Mouse (Mus musculus): ENCODE results near the gene Camkk1.

Camkk1 gene

DNA sequence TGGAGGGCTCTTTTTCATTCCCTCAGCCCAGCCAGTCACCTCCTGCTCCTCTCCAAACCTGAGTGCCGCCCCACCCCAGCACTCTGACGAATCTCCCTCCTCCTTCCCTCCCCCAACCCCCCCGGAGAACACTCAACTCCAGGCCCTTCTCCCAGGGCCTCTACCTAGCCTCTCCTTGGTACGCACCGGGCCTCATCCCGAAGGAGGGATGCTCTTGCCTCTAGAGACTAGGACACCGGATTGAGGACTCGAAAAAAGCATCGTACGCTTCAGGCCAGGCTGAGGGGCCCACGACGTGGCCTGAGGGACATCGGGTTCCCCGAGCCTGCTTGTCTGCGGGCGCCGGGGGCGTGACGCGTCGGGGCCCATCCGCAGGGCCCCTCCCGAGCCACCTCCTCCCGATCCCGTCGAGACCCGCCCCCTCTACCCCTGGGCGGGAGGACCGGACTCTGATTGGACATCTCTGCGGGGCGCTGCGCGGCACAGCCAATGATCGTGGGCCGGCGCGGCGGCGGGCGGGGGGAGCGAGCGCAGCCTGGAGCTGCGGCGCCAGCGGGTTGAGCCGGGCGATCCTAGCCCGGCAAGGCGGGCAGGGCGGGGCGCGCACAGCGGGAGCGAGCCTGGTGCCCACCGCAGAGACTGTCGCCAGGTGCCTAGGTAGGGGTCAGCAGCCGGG is at the start of gene Camkk1:
TSS of gene Camkk1 (plus strand) at position 538 of the 676 bp plus-strand sequence.
- peak; percentile 87 for DNase-seq (ENCODE audit: low spot score)

DNA sequence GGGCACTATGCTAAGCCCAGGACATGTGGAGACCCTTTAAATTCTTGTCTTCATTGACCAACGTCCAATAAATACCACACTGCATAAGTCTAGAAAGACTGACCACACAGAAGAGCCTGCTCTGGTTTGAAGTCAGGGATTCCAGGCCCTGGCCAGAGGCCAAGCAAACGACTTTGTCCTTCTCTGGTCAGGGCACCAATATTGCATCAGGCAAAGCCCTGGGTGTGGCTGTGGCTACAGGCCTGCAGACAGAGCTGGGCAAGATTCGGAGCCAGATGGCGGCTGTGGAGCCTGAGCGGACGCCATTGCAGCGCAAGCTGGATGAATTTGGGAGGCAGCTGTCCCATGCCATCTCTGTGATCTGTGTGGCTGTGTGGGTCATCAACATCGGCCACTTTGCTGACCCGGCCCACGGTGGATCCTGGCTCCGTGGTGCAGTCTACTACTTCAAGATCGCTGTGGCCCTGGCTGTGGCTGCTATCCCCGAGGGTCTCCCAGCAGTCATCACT is 43.8 kb upstream of the Camkk1 start:
- DNase-seq (ENCODE audit: low spot score), result no peak

DNA sequence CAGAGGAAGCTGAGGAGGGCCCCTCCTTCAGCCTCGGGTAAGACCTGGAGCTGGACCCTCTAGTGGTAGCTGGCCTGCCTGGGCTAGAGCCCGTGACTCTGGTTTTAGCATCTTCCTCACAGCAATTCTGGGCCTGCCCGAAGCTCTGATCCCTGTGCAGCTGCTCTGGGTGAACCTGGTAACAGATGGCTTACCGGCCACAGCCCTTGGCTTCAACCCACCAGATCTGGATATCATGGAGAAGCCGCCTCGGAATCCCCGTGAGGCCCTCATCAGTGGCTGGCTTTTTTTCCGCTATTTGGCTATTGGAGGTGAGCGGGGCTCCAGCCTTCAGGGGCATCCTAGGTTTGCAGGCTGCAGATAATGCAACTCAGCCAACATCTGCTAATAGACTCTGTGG is 36.3 kb upstream of the Camkk1 start:
- DNase-seq (ENCODE audit: low spot score), result no peak

DNA sequence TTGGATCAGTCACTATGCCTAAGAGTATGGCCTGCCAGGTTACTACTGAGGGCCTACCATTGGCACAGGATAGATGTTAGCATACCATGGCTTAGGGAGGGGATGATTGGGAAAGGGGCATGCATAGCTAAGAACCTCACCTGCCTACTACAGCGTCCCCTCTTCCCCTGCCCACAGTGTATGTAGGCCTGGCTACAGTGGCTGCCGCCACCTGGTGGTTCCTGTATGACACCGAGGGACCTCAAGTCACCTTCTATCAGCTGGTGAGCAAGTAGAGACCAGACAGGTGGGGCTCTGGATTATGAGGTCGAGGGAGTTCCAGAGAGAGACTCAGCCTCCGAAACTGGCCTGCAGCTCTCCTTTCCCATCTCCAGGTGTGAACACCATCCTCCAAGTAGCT is 35.5 kb upstream of the Camkk1 start:
- DNase-seq (ENCODE audit: low spot score), result no peak

DNA sequence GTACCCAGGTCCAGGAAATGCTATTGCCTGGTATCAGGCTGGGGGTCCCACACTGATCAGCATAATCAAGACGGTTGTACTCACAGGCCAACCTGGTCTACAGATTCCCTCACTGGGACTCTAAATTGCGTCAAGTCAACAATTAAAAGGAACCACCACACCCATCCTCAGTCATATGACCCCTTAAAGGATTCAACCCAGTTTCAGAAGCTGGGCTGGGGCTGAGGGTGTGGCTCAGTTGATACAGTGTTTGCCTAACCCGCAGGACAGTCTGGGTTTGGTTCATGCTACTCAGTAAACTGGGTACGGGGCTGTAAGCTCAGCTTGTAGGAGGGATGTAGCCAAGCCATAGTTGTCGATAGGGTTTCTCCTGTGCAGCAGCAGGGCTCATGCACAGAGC is 32.1 kb upstream of the Camkk1 start:
- no peak for DNase-seq (ENCODE audit: low spot score)

DNA sequence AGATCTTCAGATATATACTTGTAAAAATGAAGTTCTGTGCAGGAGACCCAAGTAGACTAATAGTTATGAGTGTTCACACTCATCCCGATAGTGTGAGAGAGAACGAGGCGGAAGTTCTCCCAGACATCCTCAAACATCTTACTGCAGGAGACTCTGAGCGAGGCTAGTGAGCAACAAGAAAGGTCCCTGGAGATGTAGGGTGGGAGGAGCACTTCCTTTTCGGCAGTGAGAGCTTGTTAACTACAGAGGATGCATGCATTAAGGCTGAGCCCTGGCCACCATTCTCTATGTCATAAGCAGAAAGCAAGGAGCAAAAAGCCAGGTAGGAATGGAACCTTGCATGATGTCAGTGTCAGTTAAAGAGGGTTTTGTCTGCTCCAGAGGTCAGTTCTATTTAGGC is 31.6 kb upstream of the Camkk1 start:
- DNase-seq (ENCODE audit: low spot score), result no peak

DNA sequence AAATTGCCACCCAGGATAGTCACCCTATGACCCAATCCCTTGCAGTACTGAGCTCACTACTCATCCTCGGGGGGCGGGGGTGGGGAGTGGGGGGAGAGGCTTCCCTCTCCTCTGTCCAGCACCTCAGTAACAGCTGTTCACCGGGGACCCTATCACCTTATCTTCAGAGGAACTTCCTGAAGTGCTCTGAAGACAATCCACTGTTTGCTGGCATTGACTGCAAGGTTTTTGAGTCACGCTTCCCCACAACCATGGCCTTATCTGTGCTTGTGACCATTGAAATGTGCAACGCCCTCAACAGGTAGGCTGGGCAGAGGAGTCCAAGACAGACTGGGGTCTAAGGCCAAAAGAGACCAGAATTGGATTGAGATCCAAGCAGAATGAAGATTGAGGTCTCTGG is 31.0 kb upstream of the Camkk1 start:
- no peak for DNase-seq (ENCODE audit: low spot score)

DNA sequence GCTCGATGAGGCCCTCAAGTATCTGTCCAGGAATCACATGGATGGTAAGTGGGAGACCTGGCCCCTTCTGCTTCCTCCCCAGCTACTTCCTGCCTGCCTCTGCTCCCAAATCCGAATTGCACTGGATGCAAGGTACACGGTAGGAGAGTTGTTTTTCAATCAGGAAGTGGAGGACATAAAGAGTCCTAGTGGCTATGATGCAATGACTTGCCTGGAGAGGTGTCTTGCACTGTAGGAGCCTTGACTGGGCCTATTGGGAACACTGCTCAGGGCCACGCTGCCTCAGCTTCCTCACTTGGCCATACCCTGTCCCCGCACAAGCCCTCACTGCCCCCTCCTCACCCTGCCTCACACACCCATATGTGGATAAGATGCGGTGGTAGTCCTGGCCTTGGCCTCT is 29.8 kb upstream of the Camkk1 start:
- DNase-seq (ENCODE audit: low spot score), result no peak

DNA sequence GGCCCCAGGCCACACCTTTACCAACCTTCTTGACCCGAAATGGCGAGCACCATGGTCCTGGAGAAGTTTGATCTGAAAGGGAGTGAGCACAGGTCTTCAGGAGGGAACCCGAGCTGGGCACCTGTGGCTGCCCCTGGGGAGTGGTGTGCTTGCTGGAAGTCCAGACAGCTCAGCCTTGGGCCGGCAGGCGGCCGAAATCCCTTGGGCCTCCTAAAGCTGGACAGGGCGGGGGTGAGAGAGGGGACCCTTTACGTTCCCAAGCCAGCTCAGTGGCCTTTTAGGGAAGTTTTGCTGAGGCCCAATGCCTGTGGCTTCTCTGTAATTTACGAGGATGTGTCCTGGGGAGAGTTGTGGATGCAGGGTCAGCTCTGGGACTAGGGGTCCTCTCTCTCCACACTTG is 28.1 kb upstream of the Camkk1 start:
- DNase-seq (ENCODE audit: low spot score), result no peak

DNA sequence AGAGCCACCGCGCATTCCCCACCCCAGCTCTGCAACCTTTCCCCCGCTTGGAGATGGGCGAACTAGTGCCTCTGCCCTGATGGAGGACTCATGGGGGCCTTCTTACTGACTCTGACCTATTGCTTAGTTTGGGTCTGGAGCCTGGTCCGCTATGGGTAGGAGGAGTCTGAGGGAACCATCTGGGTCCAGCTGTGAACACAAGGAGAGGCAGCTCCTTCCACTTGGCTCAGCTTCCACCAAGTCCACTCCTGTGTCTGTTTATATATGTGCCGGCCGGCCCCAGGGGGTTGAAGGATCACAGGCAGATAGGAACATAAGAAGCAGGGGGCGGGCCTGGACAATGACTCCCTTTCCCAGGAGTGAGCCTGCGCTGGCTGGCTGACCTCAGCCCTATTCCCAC is 26.8 kb upstream of the Camkk1 start:
- no peak for DNase-seq (ENCODE audit: low spot score)

DNA sequence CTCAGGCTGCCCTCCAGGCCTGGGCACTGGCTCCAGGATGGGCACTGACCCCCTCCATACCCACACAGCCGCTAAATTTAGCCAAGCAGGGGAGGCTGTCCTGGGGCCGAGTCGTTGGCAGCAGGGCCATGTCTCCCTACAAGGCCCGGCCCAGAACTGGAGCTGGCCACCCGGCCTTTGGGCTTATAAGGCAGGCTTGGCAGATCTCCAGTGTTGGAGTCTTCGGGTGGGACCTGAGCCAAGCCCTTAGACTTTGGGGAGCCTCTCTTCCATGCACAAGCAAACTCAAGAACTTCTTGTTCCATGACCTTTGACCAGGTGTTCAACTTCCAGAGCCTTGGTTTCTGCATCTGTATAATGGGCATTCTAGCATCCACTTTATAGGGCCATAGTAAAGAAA is 22.5 kb upstream of the Camkk1 start:
- DNase-seq (ENCODE audit: low spot score), result no peak

DNA sequence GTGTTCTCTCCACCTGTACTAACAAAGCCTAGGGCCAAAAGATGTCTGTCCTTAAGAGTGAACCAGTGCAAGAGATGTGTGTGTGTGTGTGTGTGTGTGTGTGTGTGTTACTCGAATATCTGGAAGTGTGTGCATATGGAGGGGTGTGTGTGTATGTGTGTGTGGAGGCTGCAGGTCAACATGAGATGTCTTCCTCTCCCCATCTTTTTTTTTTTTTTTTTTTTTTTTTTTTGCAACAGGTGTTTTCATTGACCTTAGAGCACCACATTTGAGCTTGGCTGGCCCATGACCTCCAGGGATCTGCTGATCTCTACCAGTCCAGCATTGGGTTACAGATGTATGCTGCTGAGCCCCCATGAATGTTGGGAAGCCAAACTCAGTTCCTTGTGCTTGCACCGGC is 22.0 kb upstream of the Camkk1 start:
- DNase-seq (ENCODE audit: low spot score), result no peak

DNA sequence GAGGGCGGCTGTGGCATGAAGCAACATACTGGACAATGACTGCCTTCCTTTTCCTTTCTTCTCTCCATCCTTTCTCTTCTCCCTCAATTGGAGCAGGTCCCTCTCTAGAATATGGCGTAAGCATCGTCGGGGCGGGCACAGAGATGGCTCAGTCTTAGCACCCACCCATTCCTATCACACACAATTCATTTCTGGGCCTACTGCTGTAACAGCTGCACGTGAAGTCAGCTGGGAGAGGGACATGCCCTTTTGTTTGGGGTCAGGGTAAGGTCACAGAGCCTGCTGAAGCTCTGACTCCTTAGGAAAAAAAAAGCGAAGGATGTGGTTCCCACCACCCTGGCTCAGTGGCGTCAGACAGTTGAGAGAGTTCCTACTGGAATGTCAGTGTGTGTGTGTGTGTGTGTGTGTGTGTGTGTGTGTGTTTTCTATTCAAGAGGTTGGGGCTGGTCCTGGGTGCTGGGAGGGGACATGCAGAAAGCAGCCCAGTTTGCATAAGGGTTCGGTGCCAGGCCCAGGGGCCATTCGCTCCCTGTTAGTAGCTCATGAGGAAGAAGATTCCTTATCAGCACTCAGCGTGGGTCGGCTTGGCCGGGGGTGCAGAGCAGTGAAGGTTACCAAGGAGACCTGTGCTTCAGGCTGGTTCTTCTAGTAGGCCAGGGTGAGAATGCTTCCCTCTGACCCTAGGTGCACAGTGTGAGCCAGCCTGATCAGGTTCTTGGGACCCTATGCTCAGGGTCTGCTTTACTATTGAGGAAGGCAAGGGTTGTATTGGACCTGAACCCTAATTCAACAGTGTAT is 21.1 kb upstream of the Camkk1 start:
- DNase-seq (ENCODE audit: low spot score), result no peak

DNA sequence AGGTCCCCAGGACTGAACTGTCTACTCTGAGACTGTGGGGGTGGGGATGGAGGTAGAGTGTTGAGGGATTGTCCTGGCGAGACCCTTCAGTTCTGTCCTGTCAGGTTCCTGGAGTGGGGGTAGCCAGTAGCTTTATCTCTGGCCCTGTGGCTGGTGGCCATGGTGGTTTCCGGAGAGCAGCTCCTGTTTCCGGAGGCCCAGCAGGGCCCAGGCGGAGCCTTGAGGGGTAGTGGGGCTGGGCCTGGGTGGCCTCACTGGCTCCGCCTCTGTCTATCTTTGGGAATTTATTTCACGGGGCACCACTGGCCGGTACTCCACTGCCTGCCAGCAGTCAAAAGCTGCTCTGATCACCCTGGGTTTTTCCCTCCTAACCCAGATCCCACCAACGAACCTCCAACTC is 20.0 kb upstream of the Camkk1 start, which contains the start of gene P2rx1:
TSS of gene P2rx1 (plus strand) at position 333 of the 400 bp plus-strand sequence.
- no peak for DNase-seq (ENCODE audit: low spot score)

DNA sequence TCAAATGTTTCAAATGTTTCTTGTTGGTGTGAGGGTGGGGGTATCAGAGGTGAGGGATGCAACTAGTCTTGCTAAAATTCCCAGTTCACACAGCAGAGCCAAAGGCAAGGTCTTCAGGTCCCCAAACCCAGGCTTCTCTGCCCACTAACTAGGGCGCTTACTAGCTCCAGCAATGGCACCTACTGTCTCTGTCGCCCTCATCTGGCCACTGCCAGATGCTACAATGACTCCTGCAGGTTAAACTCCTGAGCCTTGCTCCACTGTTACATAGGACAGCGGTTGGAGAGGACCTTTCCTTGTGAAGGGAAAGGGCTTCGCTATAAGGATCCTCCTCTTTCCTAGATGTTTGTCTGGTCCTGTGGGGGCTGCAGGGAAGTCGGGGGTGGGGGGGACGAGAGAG is 17.8 kb upstream of the Camkk1 start:
- no peak for DNase-seq (ENCODE audit: low spot score)

DNA sequence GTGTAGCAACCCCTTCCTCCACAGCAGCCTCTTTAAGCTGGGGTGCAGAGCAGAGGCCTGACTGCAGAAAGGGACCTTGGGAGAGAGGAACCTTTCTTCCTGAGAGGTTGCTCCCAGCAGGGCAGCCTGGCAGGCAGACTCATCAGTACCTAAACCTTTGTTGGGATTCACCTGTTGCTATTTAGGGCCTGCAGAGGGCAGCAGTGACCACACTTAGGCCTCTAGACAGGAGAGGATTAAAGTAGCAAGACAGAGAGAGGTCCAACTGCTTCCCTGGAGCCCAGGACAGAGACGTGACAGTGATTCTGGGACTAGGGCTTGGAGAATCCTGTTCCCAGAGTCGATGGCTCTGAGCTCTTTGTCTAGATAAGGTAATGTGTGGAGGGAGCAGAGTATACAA is 12.4 kb upstream of the Camkk1 start:
- DNase-seq (ENCODE audit: low spot score), result no peak

DNA sequence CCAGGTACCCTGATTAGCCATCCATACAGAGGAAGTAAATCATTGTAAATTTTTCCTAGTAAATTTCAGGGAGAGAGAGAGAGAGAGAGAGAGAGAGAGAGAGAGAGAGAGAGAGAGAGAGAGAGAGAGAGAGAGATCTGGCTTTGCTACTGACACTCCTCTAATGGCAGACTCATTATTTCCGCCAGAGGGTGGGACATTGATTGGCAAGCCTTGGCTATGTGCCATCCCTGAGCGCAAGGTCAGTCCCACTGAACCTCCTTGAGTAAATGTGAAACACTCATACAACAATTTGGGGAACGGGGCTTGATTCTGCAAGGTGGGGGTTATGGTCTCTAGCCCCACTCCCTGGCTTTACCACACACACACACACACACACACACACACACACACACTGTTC is 11.7 kb upstream of the Camkk1 start:
- no peak for DNase-seq (ENCODE audit: low spot score)

DNA sequence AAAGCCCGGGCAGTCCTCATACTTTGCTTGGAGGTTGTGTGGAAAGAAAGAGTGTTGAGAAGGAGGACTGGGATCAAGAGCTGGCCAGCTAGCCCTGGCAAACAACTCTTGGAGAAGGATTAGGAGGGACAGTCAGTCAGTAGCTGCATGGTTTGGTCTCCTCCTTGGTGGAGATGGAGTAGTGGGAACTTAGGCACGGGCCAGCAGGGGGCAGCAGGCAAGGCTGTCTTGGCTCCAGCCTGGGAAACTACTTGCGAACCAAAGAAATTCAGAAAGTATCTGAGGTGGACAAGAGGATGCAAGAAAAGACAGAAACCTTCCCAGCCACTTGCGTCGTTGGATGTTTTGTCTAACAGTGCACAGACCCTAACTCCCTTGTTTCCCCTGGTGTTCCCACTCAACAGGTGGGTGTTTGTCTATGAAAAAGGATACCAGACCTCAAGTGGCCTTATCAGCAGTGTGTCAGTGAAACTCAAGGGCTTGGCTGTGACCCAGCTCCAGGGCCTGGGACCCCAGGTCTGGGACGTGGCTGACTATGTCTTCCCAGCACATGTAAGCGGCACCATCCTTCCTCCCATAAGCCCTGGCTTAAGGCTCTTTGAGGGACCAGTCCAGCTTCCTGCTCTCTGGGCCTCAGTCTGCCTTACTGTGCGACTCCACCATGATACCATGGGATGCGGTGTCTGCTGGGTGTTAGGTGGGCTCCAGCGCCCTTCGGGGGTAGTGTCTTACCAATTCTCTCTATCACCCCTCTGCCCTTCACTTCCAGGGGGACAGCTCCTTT is 10.9 kb upstream of the Camkk1 start:
- no peak for DNase-seq (ENCODE audit: low spot score)

DNA sequence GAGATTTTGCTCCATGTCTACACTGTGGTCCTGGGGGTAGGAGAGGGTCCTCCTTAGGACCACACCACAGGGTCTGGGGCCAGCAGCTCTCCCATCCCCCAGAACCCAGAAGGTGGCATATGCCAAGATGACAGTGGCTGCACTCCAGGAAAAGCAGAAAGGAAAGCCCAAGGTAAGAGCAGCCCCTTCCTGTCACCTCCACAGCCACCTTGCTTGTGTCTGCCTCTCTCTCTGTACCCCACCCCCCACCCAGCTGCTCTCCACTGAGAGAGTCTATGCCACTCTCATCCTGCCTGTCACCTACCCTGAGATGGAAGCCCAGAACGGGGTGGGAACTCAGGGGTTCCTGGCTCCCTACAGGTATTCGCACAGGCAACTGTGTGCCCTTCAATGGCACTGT is 10.0 kb upstream of the Camkk1 start:
- DNase-seq (ENCODE audit: low spot score), result no peak

DNA sequence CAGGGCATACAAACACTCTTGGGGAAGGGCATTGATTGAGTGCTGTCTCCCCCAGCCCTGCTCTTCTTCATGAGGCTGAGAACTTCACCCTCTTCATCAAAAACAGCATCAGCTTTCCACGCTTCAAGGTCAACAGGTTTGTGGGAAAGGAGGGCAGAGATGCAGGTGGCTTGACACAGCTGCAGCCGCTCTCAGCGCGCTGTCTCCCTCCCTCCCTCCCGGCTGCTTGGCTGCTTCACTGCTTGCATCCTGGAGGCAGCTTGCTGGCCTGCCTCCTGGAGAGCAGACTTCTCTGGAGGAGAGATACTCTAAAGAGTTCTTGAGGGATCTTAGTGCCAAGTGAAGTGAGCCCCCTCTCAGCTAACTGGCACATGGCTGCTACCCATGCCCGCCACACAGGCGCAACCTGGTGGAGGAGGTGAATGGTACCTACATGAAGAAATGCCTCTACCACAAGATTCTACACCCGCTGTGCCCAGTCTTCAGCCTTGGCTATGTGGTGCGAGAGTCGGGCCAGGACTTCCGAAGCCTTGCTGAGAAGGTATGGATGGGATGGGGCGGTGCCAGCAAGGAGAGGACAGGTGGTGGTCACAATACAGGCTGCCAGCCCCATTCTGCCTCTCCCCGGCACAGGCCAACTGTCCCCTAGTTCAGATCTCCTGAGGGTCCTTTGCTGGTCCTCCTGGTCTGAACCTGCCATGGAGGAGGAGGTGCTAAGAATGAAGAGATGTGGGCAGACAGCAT is 9.1 kb upstream of the Camkk1 start:
- no peak for DNase-seq (ENCODE audit: low spot score)

DNA sequence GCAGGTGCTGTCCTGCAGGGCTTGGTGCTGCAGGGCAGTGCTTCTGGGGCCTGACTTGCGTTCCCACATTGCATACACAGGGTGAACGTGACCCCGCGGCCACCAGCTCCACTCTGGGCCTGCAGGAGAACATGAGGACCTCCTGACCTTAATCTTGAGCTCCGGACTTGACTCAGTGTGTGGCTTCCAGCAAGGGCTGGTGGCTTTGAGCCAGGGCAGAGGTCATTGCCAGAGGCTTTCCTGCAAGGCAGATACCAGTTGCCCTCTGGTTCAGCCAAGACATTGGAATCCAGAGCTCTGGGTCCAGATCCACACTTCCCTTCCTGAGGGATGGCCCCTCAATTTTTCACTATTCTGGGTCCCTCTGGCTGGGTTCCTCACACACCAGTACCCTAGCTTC is 4.8 kb upstream of the Camkk1 start:
- DNase-seq (ENCODE audit: low spot score), result no peak

DNA sequence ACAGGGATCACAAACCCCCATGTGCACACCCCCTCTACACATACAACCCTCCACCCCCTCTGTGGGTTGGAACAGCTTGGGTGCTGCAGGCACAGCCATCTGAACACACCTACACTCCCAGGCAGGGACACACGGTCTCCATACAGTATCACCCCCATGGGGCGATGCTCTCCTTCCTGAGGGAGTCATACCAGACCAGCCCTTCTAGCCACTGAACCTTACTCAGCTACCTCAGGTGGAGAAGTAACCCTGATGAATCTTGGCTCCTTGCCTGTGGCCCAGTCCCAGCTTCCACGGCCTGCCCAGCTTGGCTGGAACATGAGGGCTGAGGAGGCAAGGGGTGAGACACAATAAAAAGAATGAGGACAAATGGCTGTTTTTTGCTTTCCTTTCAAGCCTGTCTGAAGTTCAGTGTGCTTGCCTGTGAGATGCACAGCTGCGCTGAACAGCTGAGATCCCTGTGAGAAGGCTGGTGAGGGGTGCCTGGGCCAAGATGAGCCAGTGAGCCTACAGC is 3.9 kb upstream of the Camkk1 start:
- DNase-seq (ENCODE audit: low spot score), result no peak

Measured in testis, postnatal 14 days (tissue).